Mouse (Mus musculus) kidney, postnatal 25 days (tissue): ENCODE data around the gene Drosha.

ENCODE experiments used
- DNase-seq, 2 experiments: peaks; one replicate each; pipeline ENCODE4 v3.0.0; 2021; ENCODE audit warnings: mixed read lengths in 2 of 2

The Drosha gene

DNA sequence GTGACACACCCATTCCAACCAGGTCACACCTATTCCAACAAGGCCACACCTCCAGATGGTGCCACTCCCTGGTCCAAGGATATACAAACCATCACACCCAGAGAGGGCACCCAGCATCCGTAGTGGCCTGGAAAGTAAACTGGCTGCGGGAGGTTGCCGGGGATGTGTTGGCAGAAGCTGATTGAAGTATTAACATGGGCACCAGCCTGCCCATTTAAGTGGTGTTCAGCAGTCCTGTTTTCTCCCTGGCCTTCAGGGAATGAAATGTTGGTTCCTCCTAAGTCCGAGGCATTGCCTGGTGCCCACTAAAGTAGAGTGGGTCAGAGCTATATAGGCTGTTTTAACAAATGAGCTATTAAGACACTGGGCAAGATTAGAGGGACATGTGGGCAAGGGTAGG lies 8.0 kb downstream of the Drosha start:
- no peak for DNase-seq

GRCm38 (mm10) chr15:12833385-12833784 lies 8.8 kb downstream of the Drosha start:
- no peak for DNase-seq

- no peak for DNase-seq
These were observed 9.6 kb downstream of the Drosha start for GRCm38 (mm10) chr15:12834231-12834630.

GRCm38 (mm10) chr15:12840737-12841136 lies 16.1 kb downstream of the Drosha start:
- DNase-seq: no peak

DNA sequence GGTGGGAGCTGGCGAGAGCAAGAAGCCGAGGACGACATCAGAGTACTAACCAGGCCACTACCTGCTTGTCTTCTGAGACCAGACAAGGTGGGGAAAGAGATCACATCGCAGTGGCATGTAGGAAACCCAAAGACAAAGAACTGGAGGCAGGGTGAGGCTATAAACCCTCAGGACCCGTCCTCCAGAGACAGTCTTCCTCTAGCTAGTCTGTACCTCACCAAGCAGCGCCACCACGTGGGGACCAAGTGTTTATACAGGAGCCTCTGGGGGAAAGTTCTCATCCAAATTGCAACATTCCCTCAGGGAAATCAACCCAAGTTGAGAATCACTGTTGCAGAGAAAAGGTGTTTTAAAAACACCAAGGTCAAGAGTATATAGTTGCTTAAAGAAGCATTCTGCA lies 18.2 kb downstream of the Drosha start:
- no peak for DNase-seq

- no peak for DNase-seq
These were observed 23.8 kb downstream of the Drosha start for GRCm38 (mm10) chr15:12848196-12848975.

- DNase-seq: no peak
These were observed 24.8 kb downstream of the Drosha start for GRCm38 (mm10) chr15:12849373-12849772.

DNA sequence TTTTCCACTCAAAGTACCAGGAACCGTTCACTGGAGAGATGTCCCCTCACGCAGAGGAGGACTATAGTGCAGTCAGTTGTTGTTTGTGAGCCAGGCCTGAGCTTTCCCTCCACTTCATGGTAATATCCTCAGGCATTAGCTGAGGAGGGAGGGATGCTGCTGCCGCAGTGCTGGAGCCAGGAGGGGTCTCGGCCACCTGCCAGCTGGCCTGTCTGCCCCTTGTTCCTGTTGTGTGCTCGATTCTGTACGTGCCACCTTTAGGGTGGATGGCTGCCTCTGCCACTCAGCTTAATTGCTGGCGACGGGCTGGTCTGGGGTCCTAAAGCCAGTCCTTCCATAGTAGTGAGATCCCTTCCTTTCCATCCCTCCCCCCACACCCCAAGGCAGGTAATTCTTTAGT lies 28.9 kb downstream of the Drosha start:
- DNase-seq: no peak

- no peak for DNase-seq
These were observed 32.2 kb downstream of the Drosha start for GRCm38 (mm10) chr15:12856780-12857179.

GRCm38 (mm10) chr15:12857840-12858516 lies 33.4 kb downstream of the Drosha start:
- DNase-seq: no peak

GRCm38 (mm10) chr15:12858645-12859044 lies 34.0 kb downstream of the Drosha start:
- DNase-seq: no peak

- no peak for DNase-seq
These were observed 37.4 kb downstream of the Drosha start for GRCm38 (mm10) chr15:12862061-12862460.

- no peak for DNase-seq
These were observed 39.1 kb downstream of the Drosha start for GRCm38 (mm10) chr15:12863669-12864068.

GRCm38 (mm10) chr15:12865595-12866314 lies 41.1 kb downstream of the Drosha start:
- DNase-seq: no peak

DNA sequence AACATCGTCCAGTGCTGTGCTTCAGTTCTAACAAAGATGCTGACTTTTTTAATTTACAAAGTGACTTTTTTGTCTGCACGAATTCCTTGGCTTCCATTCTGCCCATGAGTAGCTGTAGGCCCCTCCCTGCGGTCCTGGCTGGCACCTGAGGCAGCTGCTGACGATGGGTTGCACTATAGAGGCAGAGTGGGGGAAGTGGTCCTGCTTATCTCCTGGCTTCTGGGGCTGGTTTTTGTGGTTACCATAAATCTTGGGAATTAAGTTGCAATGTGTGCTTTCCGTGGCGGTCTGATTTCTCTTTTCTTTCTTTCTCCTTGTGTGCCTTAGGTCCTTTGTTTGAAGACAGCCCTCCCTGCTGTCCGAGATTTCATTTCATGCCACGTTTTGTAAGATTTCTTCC lies 42.7 kb downstream of the Drosha start:
- DNase-seq: no peak

DNA sequence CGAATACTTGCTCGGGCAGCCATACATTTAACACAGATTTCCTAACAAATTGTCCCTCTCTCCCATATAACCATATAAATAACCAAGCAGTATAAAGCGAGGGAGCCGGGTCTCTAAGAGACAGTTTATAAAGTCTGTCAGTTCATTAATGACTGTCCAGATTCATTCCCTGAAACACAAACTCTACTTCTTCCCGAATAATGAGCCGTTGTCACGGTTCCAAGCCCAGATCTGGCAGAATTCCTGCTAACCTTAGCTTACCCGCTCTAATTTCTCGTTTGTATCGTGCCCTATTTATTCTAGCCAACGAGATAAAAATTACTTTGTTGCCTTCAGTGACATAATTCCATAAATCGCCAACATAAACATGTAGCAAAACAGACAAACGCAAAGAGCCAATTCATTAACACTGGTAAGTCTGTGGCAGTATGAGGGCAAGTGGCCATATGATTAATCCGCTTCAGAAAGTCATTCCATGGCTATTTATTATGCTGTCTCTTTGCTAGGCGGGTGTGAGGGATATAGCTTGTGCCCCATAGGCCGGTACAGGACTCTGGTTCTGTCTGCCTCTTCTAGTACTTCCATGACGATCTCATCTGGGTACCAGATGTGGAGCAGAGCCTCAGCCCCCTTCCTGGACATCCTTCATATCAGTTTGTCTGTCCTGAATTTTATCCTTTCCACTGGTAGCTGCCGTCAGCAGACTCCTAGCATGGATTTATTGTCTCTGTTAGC lies 51.0 kb downstream of the Drosha start:
- DNase-seq: peak in 1 of 2 experiments; percentile 33

DNA sequence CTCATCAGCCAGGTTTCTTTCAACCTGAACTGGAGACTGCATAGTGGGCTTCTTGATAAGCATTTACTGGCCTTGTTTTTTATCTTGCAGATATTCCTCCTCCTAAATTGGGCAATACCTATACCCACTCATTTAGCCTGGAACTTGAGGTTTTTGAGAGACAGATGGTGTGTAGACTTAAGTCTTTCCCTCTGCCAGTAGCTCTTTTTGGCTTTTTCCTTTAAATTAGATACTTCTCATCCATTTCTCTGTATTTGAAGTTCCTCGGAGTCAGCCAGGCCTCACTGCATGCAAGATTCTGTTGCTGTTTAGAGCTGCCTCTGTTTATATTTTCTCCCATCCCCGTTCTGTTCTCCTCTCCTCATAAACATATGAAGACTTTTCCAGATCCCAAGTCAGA lies 51.7 kb downstream of the Drosha start:
- no peak for DNase-seq

DNA sequence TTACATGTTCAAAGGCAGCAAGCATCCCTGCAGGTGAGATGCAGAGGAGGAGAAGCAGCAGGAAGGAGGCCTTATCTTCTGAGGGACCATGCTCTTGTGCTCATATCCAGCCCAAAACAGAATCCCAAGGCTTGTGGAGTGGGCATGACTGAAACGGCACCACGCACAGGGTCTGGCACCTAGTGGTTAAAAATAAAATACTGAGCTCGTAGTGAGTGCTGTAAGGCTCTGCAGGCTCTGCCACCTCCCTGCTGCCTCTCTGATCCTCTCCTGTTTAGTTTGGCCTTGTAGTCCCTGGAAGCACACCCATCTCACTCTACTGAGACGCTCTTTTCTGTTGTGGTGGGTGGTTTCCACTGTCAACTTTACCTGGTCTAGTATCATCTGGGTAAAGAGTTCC lies 52.3 kb downstream of the Drosha start:
- DNase-seq: no peak

GRCm38 (mm10) chr15:12877934-12878333 lies 53.3 kb downstream of the Drosha start:
- DNase-seq: no peak

GRCm38 (mm10) chr15:12878581-12878980 lies 54.0 kb downstream of the Drosha start:
- no peak for DNase-seq

GRCm38 (mm10) chr15:12879937-12880336 lies 55.3 kb downstream of the Drosha start:
- DNase-seq: no peak

GRCm38 (mm10) chr15:12884855-12885254 lies 60.2 kb downstream of the Drosha start:
- no peak for DNase-seq

GRCm38 (mm10) chr15:12885361-12885760 lies 60.7 kb downstream of the Drosha start:
- DNase-seq: no peak
